Mouse (Mus musculus) cerebellum, postnatal 36 days (tissue): ENCODE data around the gene Inpp5d.
"Not testable (repeated sequence)": the region's sequence is repeated elsewhere in the genome, so short reads cannot be mapped to it uniquely, and the experiment has no call there.

ENCODE experiments used
- DNase-seq, 2 experiments: peaks; one replicate each; pipeline ENCODE4 v3.0.0; 2021 to 2022; ENCODE audit warnings: mixed read lengths in 2 of 2

The Inpp5d gene

DNA sequence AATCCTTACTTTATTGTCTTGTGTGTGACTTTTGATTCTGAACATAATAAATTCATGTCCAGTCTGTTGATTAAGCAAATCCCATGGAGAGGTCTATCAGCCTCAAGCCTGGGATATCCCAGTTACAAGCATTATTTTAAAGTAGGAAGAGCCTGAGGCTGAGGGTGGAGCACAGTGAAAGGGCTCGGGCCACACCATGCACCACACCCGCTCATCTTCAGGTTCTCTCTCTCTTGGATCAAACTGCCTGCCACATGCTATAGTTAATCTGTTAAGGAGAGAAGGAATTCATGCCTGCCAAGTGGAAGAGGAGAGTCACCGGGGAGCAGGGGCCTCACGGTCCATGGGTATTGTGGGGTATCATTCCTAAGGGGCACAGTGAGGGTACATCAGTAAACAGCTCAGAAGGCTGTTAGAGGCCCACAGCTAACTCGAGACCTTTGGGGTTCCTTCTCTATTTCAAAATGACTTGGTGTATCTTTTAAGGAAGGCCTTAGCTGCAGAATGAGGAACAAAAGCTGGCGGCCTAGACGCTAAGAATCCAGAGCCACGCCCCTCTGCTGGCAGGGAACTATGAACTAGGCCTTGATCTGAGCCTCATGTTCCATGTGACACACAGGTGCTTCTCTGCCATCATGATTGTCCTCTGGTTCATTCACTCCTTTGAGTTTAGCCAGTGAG is 39.0 kb downstream of the Inpp5d start:
- no peak for DNase-seq

- DNase-seq, result no peak
Observed at GRCm38 (mm10) chr1:87659618-87659960, 39.5 kb downstream of the Inpp5d start.

- DNase-seq, result no peak
Observed at GRCm38 (mm10) chr1:87660740-87661139, 40.6 kb downstream of the Inpp5d start.

GRCm38 (mm10) chr1:87663992-87664391 is 43.9 kb downstream of the Inpp5d start:
- DNase-seq, result no peak

- no peak for DNase-seq
Observed at GRCm38 (mm10) chr1:87667006-87667405, 46.9 kb downstream of the Inpp5d start.

- no peak for DNase-seq
Observed at GRCm38 (mm10) chr1:87668300-87668699, 48.2 kb downstream of the Inpp5d start.

GRCm38 (mm10) chr1:87671483-87671882 is 51.4 kb downstream of the Inpp5d start:
- no peak for DNase-seq

DNA sequence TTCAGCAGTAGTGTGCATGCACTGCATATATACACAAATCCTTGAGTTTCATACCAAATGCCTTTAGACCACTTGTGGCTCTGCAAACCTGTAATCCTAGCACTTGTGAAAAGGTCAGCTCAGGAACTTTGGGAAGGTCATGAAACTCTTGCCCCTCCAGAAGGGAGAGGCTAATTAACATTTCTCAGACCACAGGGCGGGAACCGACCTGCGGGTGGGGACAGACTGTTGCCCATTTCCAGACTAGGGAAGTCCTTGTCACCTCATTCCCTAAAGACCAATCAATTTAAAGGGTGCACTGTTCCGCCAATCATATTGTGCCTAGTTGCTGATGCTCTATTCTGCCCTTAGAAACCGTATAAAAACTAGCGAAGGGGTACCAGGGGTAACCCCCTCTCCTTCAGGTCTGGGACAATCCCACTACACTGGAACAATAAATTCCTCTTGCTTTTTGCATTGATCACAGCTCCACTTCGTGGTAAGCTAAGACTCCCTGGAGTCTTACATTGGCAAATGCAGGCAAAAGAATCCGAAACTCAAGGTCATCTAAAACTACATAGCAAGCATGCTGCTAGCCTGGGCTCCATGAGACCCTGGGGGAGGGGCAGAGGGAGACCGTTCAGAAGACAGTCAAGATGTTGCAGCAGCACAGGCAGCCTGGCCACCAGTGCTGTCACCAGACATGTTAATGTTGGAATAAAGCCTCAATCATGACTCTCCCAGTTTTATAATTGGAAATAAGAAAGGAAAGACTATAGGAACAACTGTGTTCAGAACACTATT is 53.9 kb downstream of the Inpp5d start:
- no peak for DNase-seq

- DNase-seq, result no peak
Observed at GRCm38 (mm10) chr1:87676006-87676405, 55.9 kb downstream of the Inpp5d start.

DNA sequence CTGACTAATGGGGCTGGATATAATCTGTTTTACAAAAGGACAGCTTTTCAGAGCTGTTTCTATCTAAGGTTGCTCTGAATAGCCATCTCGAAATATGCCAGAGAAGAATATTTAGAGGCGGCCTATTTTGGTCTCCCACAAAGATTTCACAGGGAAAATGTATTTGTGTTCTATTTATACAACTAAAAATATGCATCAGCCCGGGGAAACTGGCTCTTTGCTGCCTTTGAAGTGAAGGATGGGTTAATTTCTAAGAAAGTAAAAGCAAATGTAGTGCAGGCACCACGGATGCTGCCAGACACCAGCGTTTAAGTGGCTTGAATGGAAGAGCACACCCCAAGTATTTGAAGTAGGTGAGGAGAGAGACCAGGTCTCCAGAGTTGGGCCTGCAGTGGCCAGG is 59.0 kb downstream of the Inpp5d start:
- no peak for DNase-seq

DNA sequence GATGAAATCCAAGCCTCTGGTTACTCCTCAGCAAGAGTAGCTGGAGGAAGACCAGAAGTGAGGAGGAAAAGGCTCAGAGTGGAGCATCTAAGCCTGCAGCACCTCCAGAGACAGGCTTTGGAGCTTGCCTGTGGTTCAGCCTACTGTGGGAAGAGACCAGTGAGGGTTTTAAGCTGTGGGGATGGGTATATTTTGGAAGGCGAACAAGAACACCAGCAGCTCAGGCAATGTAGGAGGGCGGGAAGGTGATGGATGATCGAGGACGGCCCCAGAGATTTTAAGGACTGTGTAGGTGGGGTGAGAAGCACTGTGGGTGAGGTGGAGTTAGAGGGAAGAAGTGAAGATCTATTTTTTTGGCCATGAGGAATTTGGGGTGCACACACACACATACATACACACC is 60.8 kb downstream of the Inpp5d start:
- DNase-seq, result no peak

- DNase-seq, result not testable (repeated sequence)
Observed at GRCm38 (mm10) chr1:87682473-87682872, 62.4 kb downstream of the Inpp5d start.

DNA sequence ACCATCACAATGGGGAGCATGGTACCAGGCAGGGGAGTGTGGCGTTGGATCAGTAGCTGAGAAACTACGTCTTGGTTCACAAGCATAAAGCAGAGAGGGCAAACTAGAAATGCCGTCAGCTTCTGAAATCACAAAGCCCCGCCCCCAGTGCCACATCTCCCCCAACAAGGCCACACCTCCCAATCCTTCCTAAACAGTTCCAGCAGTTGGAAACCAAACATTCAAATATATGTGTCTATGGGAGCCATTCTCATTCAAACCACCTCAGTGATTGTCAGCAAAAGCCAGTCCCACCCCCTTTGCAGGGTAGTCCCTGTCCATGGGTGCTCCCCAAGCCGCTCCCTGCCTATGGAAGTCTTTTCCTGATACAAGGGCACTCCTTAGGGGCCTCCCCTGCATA is 64.0 kb downstream of the Inpp5d start:
- no peak for DNase-seq

GRCm38 (mm10) chr1:87684791-87685190 is 64.7 kb downstream of the Inpp5d start:
- no peak for DNase-seq

- no peak for DNase-seq
Observed at GRCm38 (mm10) chr1:87686351-87686750, 66.2 kb downstream of the Inpp5d start.

DNA sequence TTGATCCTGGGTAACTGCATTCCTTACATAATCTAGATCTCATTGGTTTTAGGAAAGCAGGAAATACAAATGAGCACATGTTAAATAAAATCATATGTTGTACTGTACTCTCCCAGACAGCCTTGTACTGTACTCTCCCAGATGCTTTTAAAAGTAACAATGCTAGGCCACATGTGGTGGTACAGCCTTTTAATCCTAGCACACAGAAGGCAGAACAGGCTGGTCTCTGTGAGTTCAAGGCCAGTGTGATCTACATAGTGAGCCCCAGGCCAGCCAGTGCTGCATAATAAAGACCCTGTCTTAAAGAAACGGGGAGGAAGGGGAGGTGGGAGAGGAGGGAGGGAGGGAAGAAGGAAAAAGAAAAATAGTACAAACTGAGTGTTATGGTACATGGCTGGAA is 66.9 kb downstream of the Inpp5d start:
- DNase-seq, result no peak

- DNase-seq, result no peak
Observed at GRCm38 (mm10) chr1:87689661-87690341, 69.7 kb downstream of the Inpp5d start.

GRCm38 (mm10) chr1:87696358-87696757 is 76.2 kb downstream of the Inpp5d start:
- DNase-seq, result peak in 1 of 2 experiments; percentile 9

DNA sequence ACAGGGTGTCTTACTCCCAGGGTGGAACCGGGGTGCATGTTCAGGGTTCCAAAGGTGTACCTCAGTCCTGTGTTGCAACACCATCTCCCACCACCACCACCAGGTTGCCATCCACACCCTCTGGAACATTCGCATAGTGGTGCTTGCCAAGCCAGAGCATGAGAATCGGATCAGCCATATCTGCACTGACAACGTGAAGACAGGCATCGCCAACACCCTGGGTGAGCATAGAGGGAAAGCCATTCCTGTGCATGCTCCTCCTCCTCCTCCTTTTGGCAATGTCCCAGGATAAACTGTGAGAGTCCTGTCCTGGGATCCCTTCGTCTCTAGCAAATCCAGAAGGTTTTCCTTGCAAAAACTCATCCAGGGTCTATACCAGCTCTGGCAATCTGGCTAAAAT is 77.9 kb downstream of the Inpp5d start:
- no peak for DNase-seq

- DNase-seq, result no peak
Observed at GRCm38 (mm10) chr1:87699890-87700448, 79.9 kb downstream of the Inpp5d start.

DNA sequence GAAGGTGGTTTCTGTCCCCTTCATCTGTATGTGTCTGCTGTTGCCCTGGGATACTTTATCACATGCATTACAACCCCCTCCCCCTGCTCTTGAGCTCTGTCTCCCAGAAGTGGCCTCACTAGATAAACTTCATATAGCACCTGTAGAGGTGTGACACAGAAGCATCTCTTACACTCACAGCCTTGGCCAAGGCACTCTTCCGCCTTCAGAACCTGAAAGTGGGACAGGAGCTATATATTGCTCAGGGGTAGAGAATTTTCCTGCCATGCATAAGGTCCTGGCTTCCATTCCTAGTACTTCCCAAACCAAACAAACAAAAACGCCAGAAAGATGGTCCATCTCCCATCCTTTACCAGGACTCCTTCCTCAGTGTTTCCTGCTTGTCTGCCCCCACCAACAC is 84.1 kb downstream of the Inpp5d start:
- DNase-seq, result no peak

- no peak for DNase-seq
Observed at GRCm38 (mm10) chr1:87706361-87706760, 86.2 kb downstream of the Inpp5d start.

GRCm38 (mm10) chr1:87709020-87709419 is 88.9 kb downstream of the Inpp5d start:
- no peak for DNase-seq
